Mouse (Mus musculus): Measurements from ENCODE around the gene Zwilch. TPM values are rescaled to one million over a fixed set of nuclear protein-coding genes. Genes with fewer than 3 reads are reported as not detected.

The Zwilch gene
- 0.65 and 1.4 TPM in 2 replicates for polyA plus RNA-seq (2012; ENCODE audit: low replicate concordance)

DNA sequence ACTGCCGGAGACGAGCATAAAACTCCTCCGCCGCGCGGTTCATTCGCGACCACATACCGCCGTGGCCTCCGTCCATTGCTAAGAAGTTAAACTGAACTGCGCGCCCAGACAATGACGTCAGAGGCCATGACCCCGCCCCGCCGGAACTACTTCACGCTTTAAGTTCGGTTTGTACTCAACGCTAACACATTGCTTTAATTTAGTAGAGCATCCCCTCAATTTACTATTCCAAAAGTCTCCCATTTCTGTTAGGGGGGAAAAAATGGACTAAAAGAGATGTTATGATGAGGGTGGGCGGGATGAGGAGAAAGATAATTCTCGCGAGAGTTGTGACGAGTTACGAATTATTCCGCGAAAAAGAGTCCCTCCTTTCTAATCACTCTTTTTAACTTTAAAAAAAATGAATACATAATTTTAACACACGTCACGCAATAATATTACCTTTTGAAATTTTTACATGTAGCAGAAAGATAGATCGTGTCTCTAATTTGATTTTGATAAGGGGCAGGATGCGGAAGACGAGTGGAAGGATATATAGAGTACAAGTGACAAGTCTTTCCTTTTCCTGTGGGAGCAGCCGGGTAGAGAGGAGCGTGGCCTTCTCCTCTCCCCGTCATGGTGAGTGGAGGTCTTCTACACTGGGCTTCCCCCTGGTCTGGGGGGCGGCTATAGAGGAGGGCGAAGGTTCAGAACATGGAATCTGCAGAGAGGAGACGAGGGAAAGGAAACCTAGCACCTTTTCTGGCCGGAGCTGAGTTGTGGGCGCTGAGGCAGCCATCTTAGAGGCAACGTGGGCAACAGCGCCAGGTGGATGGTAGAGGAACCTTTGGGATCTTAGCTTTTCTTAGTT lies at the start of gene Zwilch, which contains the start of gene Rpl4:
TSS of gene Zwilch (minus strand) at position 289 of the 850 bp plus-strand sequence.
TSS of gene Rpl4 (plus strand) at position 560 of the 850 bp plus-strand sequence.

DNA sequence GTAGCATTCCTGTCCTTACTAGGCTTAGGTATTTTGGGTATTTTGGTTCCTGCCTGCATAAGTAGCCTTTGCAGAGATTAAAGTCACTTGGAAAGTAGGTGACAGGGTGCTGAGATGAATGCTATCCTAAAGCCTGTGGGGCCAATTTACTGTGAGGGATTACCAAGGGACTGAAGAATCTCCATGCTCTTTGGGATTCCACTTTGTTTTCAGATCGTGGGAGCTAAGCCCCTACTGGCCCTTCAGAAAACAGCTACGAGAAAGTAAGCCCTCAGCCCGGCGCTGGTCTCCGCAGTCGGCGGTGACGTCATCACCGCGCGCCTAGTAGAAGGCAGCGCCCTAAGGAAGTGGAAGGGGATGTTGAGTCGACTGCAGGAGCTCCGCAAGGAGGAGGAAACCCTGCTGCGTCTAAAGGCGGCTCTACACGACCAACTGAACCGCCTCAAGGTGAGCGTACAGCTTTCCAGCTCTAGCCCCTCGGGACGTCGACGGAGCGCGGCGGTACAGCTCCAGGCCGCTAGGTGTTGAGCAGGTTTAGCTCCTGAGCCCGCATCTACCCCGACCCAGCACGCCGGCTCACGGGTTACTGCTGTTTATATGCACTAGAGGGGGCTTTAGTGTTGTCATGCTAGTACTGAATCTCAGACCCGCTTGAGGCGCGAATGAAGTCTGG lies 6.2 kb upstream of the Zwilch start, which contains the start of gene Snapc5:
TSS of gene Snapc5 (plus strand) at position 301 of the 673 bp plus-strand sequence.

DNA sequence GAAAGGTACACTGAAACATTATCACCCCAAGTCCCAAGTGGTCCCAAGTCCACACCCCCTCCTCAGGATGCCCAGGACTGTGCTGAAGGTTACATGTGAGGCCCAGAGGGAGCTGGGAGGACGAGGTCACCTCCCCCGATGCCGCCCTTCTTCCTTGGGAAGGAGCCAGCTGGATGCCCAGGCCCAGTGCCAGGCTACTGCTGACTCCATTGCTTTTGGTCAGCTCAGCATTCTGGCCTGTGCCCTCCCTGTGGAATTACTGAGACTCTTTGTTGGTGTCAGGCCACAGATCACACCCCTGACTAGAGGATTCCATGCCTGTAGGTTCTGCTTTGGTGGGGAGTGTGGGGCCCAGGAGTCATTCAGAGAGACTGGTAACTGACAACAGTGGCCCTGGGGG lies 56.0 kb downstream of the Zwilch start, which contains the start of gene Lctl:
TSS of gene Lctl (plus strand) at position 272 of the 400 bp plus-strand sequence.

Other genes with a start within 250 kb of the Zwilch start
- 1.00 and 1.5 TPM in 2 replicates for gene Smad6, start 151.0 kb downstream of the Zwilch start, polyA plus RNA-seq (2012; ENCODE audit: low replicate concordance)
- not detected in 2 replicates for gene Lctl, start 56.0 kb downstream of the Zwilch start, polyA plus RNA-seq (2012; ENCODE audit: low replicate concordance)
- 185 and 254 TPM in 2 replicates for gene Rpl4, start 271 bp upstream of the Zwilch start, polyA plus RNA-seq (2012; ENCODE audit: low replicate concordance)
- gene Snapc5, start 6.2 kb upstream of the Zwilch start, polyA plus RNA-seq (2012; ENCODE audit: low replicate concordance) = 1.4 and 7.6 TPM in 2 replicates
- not detected in 2 replicates for gene Uchl4, start 62.1 kb upstream of the Zwilch start, polyA plus RNA-seq (2012; ENCODE audit: low replicate concordance)
- 61.1 and 80.2 TPM in 2 replicates for gene Map2k1, start 80.5 kb upstream of the Zwilch start, polyA plus RNA-seq (2012; ENCODE audit: low replicate concordance)
- 0.18 and 2.6 TPM in 2 replicates for gene Tipin, start 108.5 kb upstream of the Zwilch start, polyA plus RNA-seq (2012; ENCODE audit: low replicate concordance)
- gene Dis3l, start 168.2 kb upstream of the Zwilch start, polyA plus RNA-seq (2012; ENCODE audit: low replicate concordance) = 6.1 and 11.0 TPM in 2 replicates
- gene Megf11, start 212.5 kb upstream of the Zwilch start, polyA plus RNA-seq (2012; ENCODE audit: low replicate concordance) = not detected in 2 replicates

Measured in hematopoietic multipotent progenitor cell, adult 10-12 weeks (in vitro differentiated cells).